Mouse (Mus musculus): ENCODE results near the gene Nfyc. TPM values are rescaled to one million over a fixed set of nuclear protein-coding genes. Genes with fewer than 3 reads are reported as not detected.

Gene Nfyc
- polyA plus RNA-seq, 1 experiment from 2014 or later: 44.8 TPM

GRCm38 (mm10) chr4:120725516-120726090 lies 105.8 kb downstream of the Nfyc start:
- Histone ChIP-seq H3K9me3 (ENCODE audit: control insufficient read depth, low read length) (no peaks in the 10 kb centered on the region), H3K9ac (ENCODE audit: low read length) (no peak overlapping the region), H3K4me2 (replicated peaks; ENCODE audit: low read depth) (0 out of 2 replicates have a peak overlapping the region, but pooled peaks have one; percentile 4), H3K27me3 (ENCODE audit: control insufficient read depth, insufficient read depth, low read length) (no peaks in the 10 kb centered on the region), H3K4me3 (ENCODE audit: low read depth, low read length) (no peak overlapping the region), H3K4me1 (replicated peaks; ENCODE audit: control insufficient read depth, insufficient read depth) (peaks cover 3% of the 10 kb centered on the region; the same call in 1 of the 2 replicates), H3K36me3 (ENCODE audit: control insufficient read depth, insufficient read depth, low read length) (no peaks in the 10 kb centered on the region), H3K27ac (replicated peaks) (peak overlapping the region; percentile 81)
- 45% methylated on average over 5 of the region's 5 CpGs for WGBS
- TF ChIP-seq CTCF (IDR thresholded peaks at IDR 0.05; ENCODE audit: low read depth) (no peak), EP300 (optimal IDR thresholded peaks at IDR 0.05) (no peak)
- ATAC-seq (ENCODE audit: low FRiP score, low TSS enrichment) (0 out of 2 replicates have a peak, but pooled peaks have one; percentile 13), DNase-seq (ENCODE audit: low spot score) (no peak)

GRCm38 (mm10) chr4:120721574-120721973 lies 109.8 kb downstream of the Nfyc start:
- DNase-seq (ENCODE audit: low spot score) (no peak), ATAC-seq (ENCODE audit: low FRiP score, low TSS enrichment) (no peak)
- no peak overlapping the region for H3K4me2 ChIP-seq (replicated peaks; ENCODE audit: low read depth)
- WGBS: 70% methylated on average over 2 of the region's 2 CpGs
- H3K4me3 ChIP-seq (ENCODE audit: low read depth, low read length): no peak overlapping the region
- H3K27me3 ChIP-seq (ENCODE audit: control insufficient read depth, insufficient read depth, low read length): no peaks in the 10 kb centered on the region
- H3K36me3 ChIP-seq (ENCODE audit: control insufficient read depth, insufficient read depth, low read length): no peaks in the 10 kb centered on the region
- H3K9me3 ChIP-seq (ENCODE audit: control insufficient read depth, low read length): no peaks in the 10 kb centered on the region
- no peak overlapping the region for H3K27ac ChIP-seq (replicated peaks)
- peaks cover 5% of the 10 kb centered on the region; the same call in 1 of the 2 replicates for H3K4me1 ChIP-seq (replicated peaks; ENCODE audit: control insufficient read depth, insufficient read depth)
- H3K9ac ChIP-seq (ENCODE audit: low read length): no peak overlapping the region
- no peak for TF ChIP-seq CTCF (IDR thresholded peaks at IDR 0.05; ENCODE audit: low read depth)
- TF ChIP-seq EP300 (optimal IDR thresholded peaks at IDR 0.05): no peak

GRCm38 (mm10) chr4:120719152-120719551 lies 112.2 kb downstream of the Nfyc start:
- no peaks in the 10 kb centered on the region for H3K27me3 ChIP-seq (ENCODE audit: control insufficient read depth, insufficient read depth, low read length)
- no peak overlapping the region for H3K27ac ChIP-seq (replicated peaks)
- DNase-seq (ENCODE audit: low spot score) (no peak), ATAC-seq (ENCODE audit: low FRiP score, low TSS enrichment) (no peak)
- no peak overlapping the region for H3K4me3 ChIP-seq (ENCODE audit: low read depth, low read length)
- peaks cover 5% of the 10 kb centered on the region; the same call in 1 of the 2 replicates for H3K4me1 ChIP-seq (replicated peaks; ENCODE audit: control insufficient read depth, insufficient read depth)
- H3K36me3 ChIP-seq (ENCODE audit: control insufficient read depth, insufficient read depth, low read length): no peaks in the 10 kb centered on the region
- H3K9me3 ChIP-seq (ENCODE audit: control insufficient read depth, low read length): no peaks in the 10 kb centered on the region
- H3K4me2 ChIP-seq (replicated peaks; ENCODE audit: low read depth): no peak overlapping the region
- WGBS: 32% methylated on average over 5 of the region's 5 CpGs
- no peak overlapping the region for H3K9ac ChIP-seq (ENCODE audit: low read length)
- TF ChIP-seq EP300 (optimal IDR thresholded peaks at IDR 0.05) (no peak), CTCF (IDR thresholded peaks at IDR 0.05; ENCODE audit: low read depth) (no peak)

GRCm38 (mm10) chr4:120717591-120717990 lies 113.8 kb downstream of the Nfyc start:
- Histone ChIP-seq H3K9me3 (ENCODE audit: control insufficient read depth, low read length) (no peaks in the 10 kb centered on the region), H3K27ac (replicated peaks) (peak overlapping the region; percentile 35; the same call in 1 of the 2 replicates), H3K9ac (ENCODE audit: low read length) (no peak overlapping the region), H3K36me3 (ENCODE audit: control insufficient read depth, insufficient read depth, low read length) (no peaks in the 10 kb centered on the region), H3K4me1 (replicated peaks; ENCODE audit: control insufficient read depth, insufficient read depth) (peaks cover 5% of the 10 kb centered on the region; the same call in 1 of the 2 replicates), H3K27me3 (ENCODE audit: control insufficient read depth, insufficient read depth, low read length) (no peaks in the 10 kb centered on the region), H3K4me2 (replicated peaks; ENCODE audit: low read depth) (no peak overlapping the region), H3K4me3 (ENCODE audit: low read depth, low read length) (no peak overlapping the region)
- ATAC-seq (ENCODE audit: low FRiP score, low TSS enrichment): no peak; the same call in 1 of the 2 replicates
- no peak for DNase-seq (ENCODE audit: low spot score)
- WGBS: 52% methylated on average over 8 of the region's 8 CpGs
- no peak for TF ChIP-seq EP300 (optimal IDR thresholded peaks at IDR 0.05)
- no peak for TF ChIP-seq CTCF (IDR thresholded peaks at IDR 0.05; ENCODE audit: low read depth)

- H3K9ac ChIP-seq (ENCODE audit: low read length): no peak overlapping the region
- no peaks in the 10 kb centered on the region for H3K9me3 ChIP-seq (ENCODE audit: control insufficient read depth, low read length)
- H3K4me3 ChIP-seq (ENCODE audit: low read depth, low read length): peak overlapping the region; percentile 27
- 28% methylated on average over 12 of the region's 12 CpGs for WGBS
- H3K27me3 ChIP-seq (ENCODE audit: control insufficient read depth, insufficient read depth, low read length): no peaks in the 10 kb centered on the region
- H3K27ac ChIP-seq (replicated peaks): no peak overlapping the region
- no peak for TF ChIP-seq CTCF (IDR thresholded peaks at IDR 0.05; ENCODE audit: low read depth)
- no peak for TF ChIP-seq EP300 (optimal IDR thresholded peaks at IDR 0.05)
- no peak for DNase-seq (ENCODE audit: low spot score)
- H3K4me1 ChIP-seq (replicated peaks; ENCODE audit: control insufficient read depth, insufficient read depth): peaks cover 5% of the 10 kb centered on the region; the same call in 1 of the 2 replicates
- ATAC-seq (ENCODE audit: low FRiP score, low TSS enrichment): no peak
- H3K36me3 ChIP-seq (ENCODE audit: control insufficient read depth, insufficient read depth, low read length): no peaks in the 10 kb centered on the region
- peak overlapping the region; percentile 51 for H3K4me2 ChIP-seq (replicated peaks; ENCODE audit: low read depth)
Measured at GRCm38 (mm10) chr4:120716765-120717164, 114.6 kb downstream of the Nfyc start.

GRCm38 (mm10) chr4:120716141-120716571 lies 115.2 kb downstream of the Nfyc start:
- no peaks in the 10 kb centered on the region for H3K27me3 ChIP-seq (ENCODE audit: control insufficient read depth, insufficient read depth, low read length)
- peak; percentile 84 for DNase-seq (ENCODE audit: low spot score)
- H3K9me3 ChIP-seq (ENCODE audit: control insufficient read depth, low read length): no peaks in the 10 kb centered on the region
- peaks cover 5% of the 10 kb centered on the region; the same call in 1 of the 2 replicates for H3K4me1 ChIP-seq (replicated peaks; ENCODE audit: control insufficient read depth, insufficient read depth)
- peak overlapping the region; percentile 27 for H3K4me3 ChIP-seq (ENCODE audit: low read depth, low read length)
- H3K9ac ChIP-seq (ENCODE audit: low read length): no peak overlapping the region
- no peaks in the 10 kb centered on the region for H3K36me3 ChIP-seq (ENCODE audit: control insufficient read depth, insufficient read depth, low read length)
- H3K27ac ChIP-seq (replicated peaks): no peak overlapping the region
- TF ChIP-seq CTCF (IDR thresholded peaks at IDR 0.05; ENCODE audit: low read depth) (no peak), EP300 (optimal IDR thresholded peaks at IDR 0.05) (no peak)
- WGBS: 3% methylated on average over 11 of the region's 12 CpGs
- H3K4me2 ChIP-seq (replicated peaks; ENCODE audit: low read depth): peak overlapping the region; percentile 51
- ATAC-seq (ENCODE audit: low FRiP score, low TSS enrichment): peak; percentile 70

All from stomach, postnatal 0 days (tissue).